27 mouse cellular contexts compared by ENCODE assay signal in the genomic region with DNA sequence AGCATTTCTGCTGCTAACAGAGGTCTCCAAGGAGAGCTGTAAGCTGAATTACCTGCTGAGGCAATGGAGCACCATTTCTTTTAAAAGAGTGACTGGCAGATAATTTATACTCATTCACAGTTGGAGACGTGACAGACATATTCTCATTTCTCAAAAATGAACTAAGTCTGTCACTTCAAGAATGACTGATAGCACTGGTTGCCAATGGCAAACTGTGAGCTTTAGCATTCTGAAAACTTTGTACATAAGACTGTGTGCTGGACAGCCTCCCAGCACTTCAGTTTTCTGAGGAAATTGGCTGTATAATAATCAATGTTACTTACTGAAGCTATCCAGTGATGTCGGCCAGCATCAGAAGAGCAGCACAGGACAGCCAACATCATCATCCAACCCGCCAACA.
"Had no signal": no experiment of that assay in that cellular context is flagged by ENCODE, and none has a peak within 500 bp of the region (broad histone marks: within the 10 kb centered on the region; RNA-seq: fewer than 3 reads in every experiment).

No protein-coding gene starts in this region.

- DNase-seq: gastrocnemius, adult 2 months; gastrocnemius, postnatal 14 days; gastrocnemius, postnatal 36 days; heart, adult 11 months; heart, adult 2 months; heart, postnatal 14 days; heart, postnatal 36 days; kidney, adult 11 months; kidney, adult 2 months; kidney, adult 9 months; kidney, postnatal 14 days; kidney, postnatal 36 days; layer of hippocampus, postnatal 36 days; left cerebral cortex, postnatal 4 days had no signal

- H3K9me3 ChIP-seq: heart, embryonic 13.5 days; heart, embryonic 15.5 days; hindbrain, embryonic 13.5 days; hindbrain, embryonic 15.5 days; kidney, embryonic 15.5 days; limb, embryonic 13.5 days; limb, embryonic 15.5 days; liver, embryonic 12.5 days had no signal

- H3K27ac ChIP-seq: gastrocnemius, adult 2 months; heart, adult 2 months; heart, embryonic 13.5 days; heart, embryonic 15.5 days; hindbrain, embryonic 13.5 days; hindbrain, embryonic 15.5 days; kidney, embryonic 15.5 days; kidney, postnatal 0 days; limb, embryonic 13.5 days; limb, embryonic 15.5 days; liver, embryonic 12.5 days; liver, embryonic 14.5 days had no signal

- H3K4me3 ChIP-seq: gastrocnemius, adult 2 months; heart, adult 2 months; heart, embryonic 13.5 days; heart, embryonic 15.5 days; hindbrain, embryonic 13.5 days; hindbrain, embryonic 15.5 days; kidney, embryonic 15.5 days; limb, embryonic 13.5 days; limb, embryonic 15.5 days; liver, embryonic 12.5 days had no signal

- H3K36me3 ChIP-seq: heart, embryonic 15.5 days; hindbrain, embryonic 13.5 days; hindbrain, embryonic 15.5 days had no signal

- ATAC-seq: hindbrain, postnatal 0 days; intestine, embryonic 16.5 days; liver, embryonic 12.5 days had no signal

- H3K4me2 ChIP-seq: heart, embryonic 11.5 days; heart, embryonic 13.5 days; heart, embryonic 15.5 days; hindbrain, embryonic 13.5 days; hindbrain, embryonic 15.5 days; kidney, embryonic 15.5 days; limb, embryonic 13.5 days; limb, embryonic 15.5 days; liver, embryonic 12.5 days had no signal

- H3K27me3 ChIP-seq: heart, embryonic 13.5 days; heart, embryonic 15.5 days; hindbrain, embryonic 13.5 days; hindbrain, embryonic 15.5 days; kidney, embryonic 15.5 days; limb, embryonic 13.5 days; limb, embryonic 15.5 days; liver, embryonic 12.5 days had no signal

- H3K9ac ChIP-seq: heart, embryonic 13.5 days; heart, embryonic 15.5 days; hindbrain, embryonic 13.5 days; hindbrain, embryonic 15.5 days; kidney, embryonic 15.5 days; limb, embryonic 13.5 days; limb, embryonic 15.5 days; liver, embryonic 12.5 days; liver, embryonic 14.5 days had no signal
